Mouse (Mus musculus): Measurements from ENCODE around the gene Ehd4. TPM values are rescaled to one million over a fixed set of nuclear protein-coding genes. Genes with fewer than 3 reads are reported as not detected.

The Ehd4 gene
- 25.8 TPM for polyA plus RNA-seq (2015; fragmentation: Illumina TruSeq; extraction: RNeasy Lipid Tissue Mini Kit (QIAGEN cat#74804); ENCODE audit: insufficient read depth, low read depth, low replicate concordance)

GRCm38 (mm10) chr2:120154361-120154894, at the start of gene Ehd4:
Gene Ehd4 (minus strand): TSS chr2:120154606.

Other genes with a start within 250 kb of the Ehd4 start
- 2.0 TPM for gene Mapkbp1, start 181.9 kb downstream of the Ehd4 start, polyA plus RNA-seq (2015; fragmentation: Illumina TruSeq; extraction: RNeasy Lipid Tissue Mini Kit (QIAGEN cat#74804); ENCODE audit: insufficient read depth, low read depth, low replicate concordance)
- gene Jmjd7, start 127.1 kb downstream of the Ehd4 start, polyA plus RNA-seq (2015; fragmentation: Illumina TruSeq; extraction: RNeasy Lipid Tissue Mini Kit (QIAGEN cat#74804); ENCODE audit: insufficient read depth, low read depth, low replicate concordance): 1.7 TPM
- gene Gm28042, start 127.1 kb downstream of the Ehd4 start, polyA plus RNA-seq (2015; fragmentation: Illumina TruSeq; extraction: RNeasy Lipid Tissue Mini Kit (QIAGEN cat#74804); ENCODE audit: insufficient read depth, low read depth, low replicate concordance): 1.5 TPM
- 0.22 TPM for gene Pla2g4b, start 121.2 kb downstream of the Ehd4 start, polyA plus RNA-seq (2015; fragmentation: Illumina TruSeq; extraction: RNeasy Lipid Tissue Mini Kit (QIAGEN cat#74804); ENCODE audit: insufficient read depth, low read depth, low replicate concordance)
- not detected for gene Pla2g4e, start 90.7 kb upstream of the Ehd4 start, polyA plus RNA-seq (2015; fragmentation: Illumina TruSeq; extraction: RNeasy Lipid Tissue Mini Kit (QIAGEN cat#74804); ENCODE audit: insufficient read depth, low read depth, low replicate concordance)
- not detected for gene Pla2g4d, start 134.6 kb upstream of the Ehd4 start, polyA plus RNA-seq (2015; fragmentation: Illumina TruSeq; extraction: RNeasy Lipid Tissue Mini Kit (QIAGEN cat#74804); ENCODE audit: insufficient read depth, low read depth, low replicate concordance)
- not detected for gene Pla2g4f, start 159.6 kb upstream of the Ehd4 start, polyA plus RNA-seq (2015; fragmentation: Illumina TruSeq; extraction: RNeasy Lipid Tissue Mini Kit (QIAGEN cat#74804); ENCODE audit: insufficient read depth, low read depth, low replicate concordance)
- gene Vps39, start 198.5 kb upstream of the Ehd4 start, polyA plus RNA-seq (2015; fragmentation: Illumina TruSeq; extraction: RNeasy Lipid Tissue Mini Kit (QIAGEN cat#74804); ENCODE audit: insufficient read depth, low read depth, low replicate concordance): 7.5 TPM
- gene Ganc, start 249.3 kb upstream of the Ehd4 start, polyA plus RNA-seq (2015; fragmentation: Illumina TruSeq; extraction: RNeasy Lipid Tissue Mini Kit (QIAGEN cat#74804); ENCODE audit: insufficient read depth, low read depth, low replicate concordance): 3.6 TPM
- gene Tmem87a, start 249.5 kb upstream of the Ehd4 start, polyA plus RNA-seq (2015; fragmentation: Illumina TruSeq; extraction: RNeasy Lipid Tissue Mini Kit (QIAGEN cat#74804); ENCODE audit: insufficient read depth, low read depth, low replicate concordance): 9.5 TPM

Measured in pancreas, adult 10 weeks (tissue).